Mouse (Mus musculus) splenic B cell, adult 2 months (primary cell): Measurements from ENCODE around the gene Pbld2.
A peak's percentile ranks its signal among the peaks of the same experiment; 100 is the strongest.
"Not testable (repeated sequence)": the region's sequence is repeated elsewhere in the genome, so short reads cannot be mapped to it uniquely, and the experiment has no call there.

Experiments
- DNase-seq: peaks from one replicate; pipeline ENCODE4 v3.0.0-alpha.2; 2011; ENCODE audit warnings: low read depth, low spot score
- H3K27me3 ChIP-seq: 2 replicates; pipeline ENCODE4 v1.6.1; 2012; ENCODE audit warnings: mild to moderate bottlenecking, low read length, moderate library complexity, mixed read lengths; ENCODE audit not compliant: control insufficient read depth, poor library complexity, insufficient read depth, severe bottlenecking
- H3K36me3 ChIP-seq: 2 replicates; pipeline ENCODE4 v1.6.1; 2012; ENCODE audit warnings: mild to moderate bottlenecking, low read length, moderate library complexity, mixed read lengths; ENCODE audit not compliant: control insufficient read depth, poor library complexity, insufficient read depth, severe bottlenecking

Gene Pbld2

DNA sequence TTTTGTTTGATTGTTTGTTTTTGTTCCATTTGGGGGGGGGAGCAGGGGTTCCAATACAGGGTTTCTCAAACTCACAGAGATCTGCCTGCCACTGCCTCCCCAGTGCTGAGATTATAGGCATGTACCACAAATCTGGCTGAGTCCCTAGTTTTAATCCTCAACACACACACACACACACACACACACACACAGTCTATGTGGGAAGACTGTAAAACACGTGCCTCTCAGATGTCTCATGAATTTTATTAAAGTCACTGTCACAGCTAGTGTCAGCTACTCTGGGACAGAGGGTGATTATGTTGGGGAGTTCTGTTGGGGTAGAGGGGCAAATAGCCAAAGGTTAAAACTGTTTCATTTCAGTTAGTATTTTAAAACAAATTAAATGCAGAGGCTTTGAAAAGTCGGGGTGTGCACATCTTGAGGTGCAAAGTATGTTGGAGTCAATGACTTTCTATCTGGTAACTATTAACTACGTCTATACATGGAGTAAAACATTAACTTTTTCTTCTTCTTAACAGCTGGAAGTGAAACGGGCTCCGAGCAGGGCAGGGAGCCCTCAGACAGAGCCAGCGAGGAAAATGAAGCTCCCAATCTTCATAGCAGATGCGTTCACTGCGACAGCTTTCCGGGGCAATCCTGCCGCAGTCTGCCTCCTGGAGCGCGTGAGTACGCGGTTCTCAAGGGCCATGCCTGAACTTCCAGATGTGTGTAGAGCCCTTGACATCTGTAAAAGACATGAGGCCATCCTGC is 14.6 kb downstream of the Pbld2 start:
- no peak for DNase-seq
- Histone ChIP-seq H3K36me3 (no peaks in the 10 kb centered on the region), H3K27me3 (no peaks in the 10 kb centered on the region)

DNA sequence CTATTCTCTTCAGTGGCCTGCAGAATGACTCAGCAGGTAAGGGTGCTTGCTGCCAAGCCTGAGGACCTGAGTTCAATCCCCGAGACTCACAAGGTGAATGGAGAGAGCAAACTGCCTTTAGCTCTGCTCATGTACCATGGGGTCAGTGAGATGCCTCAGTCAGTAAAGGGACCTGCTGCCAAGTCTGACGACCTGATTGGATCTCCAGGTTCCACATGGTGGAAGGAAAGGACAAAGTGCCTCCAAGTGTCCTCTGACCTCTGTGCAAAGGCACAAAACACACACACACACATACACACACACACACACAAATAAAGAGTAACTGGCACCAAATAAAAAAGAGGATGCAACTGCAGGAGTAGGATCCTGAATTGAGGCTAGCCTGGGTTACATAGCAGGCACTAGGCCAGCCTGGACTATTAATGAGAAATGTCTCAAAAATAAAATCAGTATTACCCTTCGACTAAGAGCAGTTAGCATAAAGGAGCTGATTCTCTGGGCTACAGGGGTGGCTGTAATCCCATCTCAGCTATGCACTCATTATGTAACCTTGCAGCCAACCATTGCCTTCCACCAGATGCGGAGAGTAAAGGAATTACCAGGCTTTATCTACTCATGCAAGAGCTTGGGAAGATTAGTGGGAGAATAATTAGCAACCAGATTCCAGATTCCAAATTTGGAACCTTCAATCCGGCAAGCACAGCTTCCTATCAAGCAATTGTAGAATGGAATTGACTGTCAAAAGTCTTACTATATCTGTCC is 15.9 kb downstream of the Pbld2 start:
- no peak for DNase-seq
- H3K27me3 ChIP-seq, result no peaks in the 10 kb centered on the region
- no peaks in the 10 kb centered on the region for H3K36me3 ChIP-seq

DNA sequence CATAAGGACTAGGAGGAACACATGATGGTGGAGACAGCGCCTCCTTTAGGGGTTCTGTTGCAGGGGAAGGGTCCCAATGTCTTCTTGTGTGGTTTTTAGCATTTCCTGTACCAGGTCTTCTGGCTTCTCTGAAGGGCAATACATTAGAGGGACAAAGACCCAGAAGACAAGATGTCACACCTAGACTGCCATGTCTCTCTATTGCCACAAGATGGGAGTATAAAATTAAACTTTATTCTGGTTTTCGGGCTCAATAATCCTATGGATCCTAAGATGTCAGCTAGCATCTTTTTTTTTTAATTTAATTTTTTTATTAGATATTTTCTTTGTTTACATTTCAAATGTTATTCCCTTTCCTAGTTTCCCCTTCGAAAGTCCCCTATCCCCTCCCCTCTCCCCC is 19.0 kb downstream of the Pbld2 start:
- DNase-seq, result no peak
- Histone ChIP-seq H3K27me3 (no peaks in the 10 kb centered on the region), H3K36me3 (no peaks in the 10 kb centered on the region)

DNA sequence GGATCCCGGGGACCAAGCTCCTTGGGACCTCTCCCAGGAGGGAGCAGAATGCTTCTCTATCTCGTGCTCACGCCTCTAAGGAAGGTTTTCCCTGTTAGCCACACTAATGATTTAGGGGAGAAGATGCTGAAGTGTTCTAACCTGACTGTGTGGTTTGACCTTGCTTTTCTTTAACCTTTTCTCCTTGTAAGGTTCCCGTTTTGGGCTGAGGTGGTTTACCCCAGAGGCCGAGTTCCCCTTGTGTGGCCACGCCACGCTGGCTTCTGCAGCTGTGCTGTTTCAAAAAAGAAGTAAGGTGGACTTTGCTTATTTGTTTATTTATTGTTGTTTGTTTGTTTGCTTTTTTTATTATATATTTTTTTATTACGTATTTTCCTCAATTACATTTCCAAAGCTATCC is 23.6 kb downstream of the Pbld2 start:
- Histone ChIP-seq H3K27me3 (no peaks in the 10 kb centered on the region), H3K36me3 (no peaks in the 10 kb centered on the region)
- DNase-seq, result peak; percentile 46

DNA sequence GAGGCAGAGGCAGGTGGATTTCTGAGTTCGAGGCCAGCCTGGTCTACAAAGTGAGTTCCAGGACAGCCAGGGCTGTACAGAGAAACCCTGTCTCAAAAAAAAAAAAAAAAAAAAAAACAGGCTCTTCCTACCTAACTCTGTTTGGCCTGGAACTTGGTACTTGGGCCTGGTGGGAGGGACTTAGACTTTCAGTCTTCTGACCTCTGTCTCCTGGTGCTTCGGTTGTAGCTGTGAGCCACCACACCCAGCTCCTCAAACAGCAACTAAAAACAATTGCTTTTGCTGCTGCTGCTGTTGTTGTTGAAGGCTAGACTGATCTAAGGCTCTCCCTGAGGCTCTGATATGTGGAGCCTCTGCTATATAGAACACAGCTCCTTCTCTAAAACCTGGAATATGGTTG is 25.0 kb downstream of the Pbld2 start:
- no peak for DNase-seq
- Histone ChIP-seq H3K27me3 (no peaks in the 10 kb centered on the region), H3K36me3 (no peaks in the 10 kb centered on the region)

DNA sequence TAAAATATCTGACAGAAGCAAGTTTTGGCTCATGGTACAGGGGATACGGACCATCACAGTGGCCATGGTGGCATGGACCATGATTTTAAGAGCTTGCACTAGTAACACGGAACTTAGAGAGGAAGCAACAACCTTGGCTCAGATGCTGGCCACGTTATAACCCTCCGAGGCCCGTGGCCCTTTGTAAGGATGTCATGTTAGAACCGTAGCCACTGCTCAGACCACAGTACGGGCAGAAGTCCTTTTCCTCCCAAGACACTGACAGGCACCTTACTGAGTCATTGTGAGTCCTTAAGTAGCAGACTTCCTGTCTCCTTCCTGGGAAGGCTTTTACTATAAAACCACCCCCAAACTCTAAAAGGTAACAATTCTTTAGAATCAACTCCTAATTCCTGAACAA is 27.2 kb downstream of the Pbld2 start:
- Histone ChIP-seq H3K36me3 (no peaks in the 10 kb centered on the region), H3K27me3 (no peaks in the 10 kb centered on the region)
- DNase-seq, result no peak

DNA sequence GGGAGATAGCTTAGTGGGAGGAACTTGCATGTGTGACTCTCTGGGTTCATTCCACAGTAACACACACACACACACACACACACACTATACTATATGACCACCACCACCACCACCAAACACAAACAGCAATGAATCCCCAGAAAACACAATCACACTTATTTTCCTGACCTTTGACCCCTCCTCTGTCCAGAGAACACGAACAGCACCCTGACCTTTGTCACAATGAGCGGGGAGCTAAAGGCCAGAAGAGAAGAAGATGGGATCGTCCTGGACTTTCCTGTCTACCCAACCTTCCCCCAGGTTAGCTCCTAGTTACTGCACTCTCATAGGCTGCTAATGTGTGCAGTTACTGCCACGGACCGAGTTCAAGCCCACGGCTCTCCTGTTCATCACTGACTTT is 27.9 kb downstream of the Pbld2 start:
- Histone ChIP-seq H3K27me3 (no peaks in the 10 kb centered on the region), H3K36me3 (no peaks in the 10 kb centered on the region)
- no peak for DNase-seq

DNA sequence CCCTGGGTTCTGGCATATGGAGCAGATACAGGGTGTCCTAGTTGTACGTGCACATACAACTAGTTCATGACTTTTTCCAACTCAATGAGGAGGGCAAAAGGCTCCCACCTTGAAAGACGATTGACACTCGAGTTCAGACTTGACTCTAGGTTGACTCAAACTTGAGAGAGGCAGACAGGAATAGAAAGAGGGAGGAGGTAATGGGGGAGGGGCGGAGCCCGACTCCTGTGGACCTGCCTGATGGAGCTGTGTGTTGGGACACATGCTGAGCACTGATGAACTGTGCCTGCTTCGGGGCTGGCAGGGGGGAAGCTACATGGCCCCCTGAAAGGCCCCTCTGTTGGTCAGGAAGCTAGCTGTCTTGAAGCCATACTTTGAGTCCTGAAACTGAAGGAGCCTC is 28.9 kb downstream of the Pbld2 start:
- Histone ChIP-seq H3K27me3 (no peaks in the 10 kb centered on the region), H3K36me3 (no peaks in the 10 kb centered on the region)
- no peak for DNase-seq

DNA sequence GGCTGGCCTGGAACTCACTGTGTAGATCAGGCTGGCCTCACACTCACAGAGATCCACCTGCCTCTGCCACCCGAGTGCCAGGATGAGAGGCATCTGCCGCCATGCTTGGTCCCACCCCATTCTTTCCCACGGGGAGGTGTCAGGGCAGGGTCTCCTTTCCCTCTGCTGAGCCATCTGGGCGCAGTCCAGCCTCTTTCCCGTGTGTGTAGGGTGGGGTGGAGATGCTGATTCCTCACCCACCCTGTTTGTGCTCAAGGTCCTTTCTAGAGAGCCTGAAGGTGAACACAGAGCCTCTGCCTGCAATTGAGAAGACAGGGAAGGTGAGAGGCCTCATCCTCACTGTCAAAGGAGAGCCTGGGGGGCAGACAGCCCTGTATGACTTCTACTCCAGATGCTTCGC is 30.0 kb downstream of the Pbld2 start:
- not testable (repeated sequence) for H3K27me3 ChIP-seq, H3K36me3 ChIP-seq, DNase-seq

DNA sequence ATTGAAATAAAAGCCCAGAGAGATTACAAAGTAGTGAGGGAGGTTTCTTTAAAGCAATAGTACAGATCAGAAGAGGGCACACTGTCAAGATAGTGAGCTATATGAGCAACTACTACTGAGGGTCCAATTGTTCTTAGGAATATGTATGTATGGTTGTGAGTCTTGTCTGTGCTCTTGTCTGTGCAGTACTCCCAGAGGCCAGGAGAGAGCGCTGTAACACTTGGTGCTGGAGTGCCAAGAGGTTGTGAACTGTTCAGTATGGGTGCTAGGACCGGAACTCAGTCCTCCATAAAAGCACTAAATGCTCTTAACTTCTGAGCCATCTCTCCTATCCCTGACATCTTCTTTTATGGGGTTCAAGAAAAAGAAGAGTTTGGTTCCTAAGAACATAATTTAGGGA is 30.5 kb downstream of the Pbld2 start:
- Histone ChIP-seq H3K36me3 (no peaks in the 10 kb centered on the region), H3K27me3 (no peaks in the 10 kb centered on the region)
- peak; percentile 30 for DNase-seq

DNA sequence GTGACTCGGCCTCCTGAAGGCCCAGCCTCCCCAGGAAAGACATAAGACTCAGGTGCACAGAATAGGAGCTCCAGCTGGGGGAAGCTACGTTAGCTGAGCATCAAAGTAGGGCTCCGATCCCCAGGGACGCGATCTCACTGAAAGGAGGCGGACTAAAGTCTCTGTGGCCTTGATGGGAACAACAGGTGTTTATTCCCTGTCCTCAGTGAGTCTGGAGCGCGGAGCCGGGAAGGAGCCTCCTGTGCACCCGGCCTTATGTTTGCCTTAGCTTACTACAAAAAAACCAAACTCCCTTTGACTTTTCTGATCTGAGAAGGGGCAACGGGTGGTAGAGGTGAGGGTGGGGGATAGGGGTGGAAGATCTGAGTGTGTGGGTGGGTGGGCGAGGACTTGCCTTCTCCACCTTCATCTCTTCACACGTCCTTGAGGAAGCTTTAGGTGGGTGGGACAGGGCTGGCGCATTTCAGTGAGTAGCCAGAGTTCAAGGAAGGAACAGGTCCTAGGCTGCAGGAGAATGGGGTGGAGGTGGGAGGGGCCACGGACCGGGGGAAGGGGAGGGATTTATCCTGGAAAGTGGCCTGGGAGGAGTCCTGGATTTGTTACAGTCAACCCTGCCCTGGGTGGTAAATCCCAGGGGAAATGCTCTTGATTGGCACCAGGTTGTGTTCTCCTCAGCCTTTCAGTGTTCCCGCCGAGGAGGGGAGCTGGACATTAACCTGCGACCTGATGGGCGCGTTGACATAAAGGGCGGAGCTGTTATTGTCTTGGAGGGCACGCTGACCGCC is 33.0 kb downstream of the Pbld2 start:
- DNase-seq, result no peak
- no peaks in the 10 kb centered on the region for H3K36me3 ChIP-seq
- H3K27me3 ChIP-seq, result no peaks in the 10 kb centered on the region

DNA sequence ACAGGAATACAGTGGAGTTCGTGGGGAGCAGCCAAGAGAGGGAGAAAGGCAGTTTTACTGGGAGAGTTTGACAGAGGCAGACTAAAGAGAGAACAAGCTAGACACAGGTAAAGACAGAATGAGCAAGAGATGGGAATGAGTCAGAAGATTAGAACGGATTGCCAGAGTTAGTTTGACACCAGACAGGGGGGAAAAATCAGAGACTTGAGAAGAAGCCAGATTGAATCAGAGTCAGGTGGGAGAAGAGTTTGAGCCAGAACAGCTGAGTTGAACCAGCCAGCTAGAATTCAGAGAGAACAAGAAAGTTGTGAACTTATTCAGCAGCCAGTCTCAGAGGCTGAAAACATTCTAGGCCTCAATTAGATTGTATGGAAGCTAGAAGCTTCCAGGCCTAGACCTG is 35.7 kb downstream of the Pbld2 start, which contains the start of gene Pbld1:
Gene Pbld1, plus strand, starts transcription at position 301 of the 400 bp plus-strand sequence.
- Histone ChIP-seq H3K27me3 (no peaks in the 10 kb centered on the region), H3K36me3 (no peaks in the 10 kb centered on the region)
- no peak for DNase-seq

DNA sequence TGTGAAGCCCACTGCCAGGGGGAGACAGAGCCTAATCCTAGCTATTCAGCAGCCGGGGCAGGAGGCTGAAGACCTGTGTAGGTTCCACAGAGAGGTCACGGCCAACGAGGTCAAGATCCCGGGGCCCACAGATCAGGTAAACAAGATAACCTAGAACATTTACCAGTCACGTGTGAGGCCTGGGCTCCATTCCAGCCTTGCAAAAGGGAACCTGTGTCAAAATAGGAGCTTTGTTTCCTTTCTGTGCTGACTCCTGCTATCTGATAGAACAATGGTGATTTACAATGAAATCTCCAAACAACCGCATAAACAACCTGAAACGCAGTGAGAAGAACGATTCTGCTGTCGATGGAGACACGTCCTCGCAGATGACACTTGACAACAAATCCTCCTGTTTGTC is 36.3 kb downstream of the Pbld2 start:
- no peaks in the 10 kb centered on the region for H3K27me3 ChIP-seq
- no peaks in the 10 kb centered on the region for H3K36me3 ChIP-seq

DNA sequence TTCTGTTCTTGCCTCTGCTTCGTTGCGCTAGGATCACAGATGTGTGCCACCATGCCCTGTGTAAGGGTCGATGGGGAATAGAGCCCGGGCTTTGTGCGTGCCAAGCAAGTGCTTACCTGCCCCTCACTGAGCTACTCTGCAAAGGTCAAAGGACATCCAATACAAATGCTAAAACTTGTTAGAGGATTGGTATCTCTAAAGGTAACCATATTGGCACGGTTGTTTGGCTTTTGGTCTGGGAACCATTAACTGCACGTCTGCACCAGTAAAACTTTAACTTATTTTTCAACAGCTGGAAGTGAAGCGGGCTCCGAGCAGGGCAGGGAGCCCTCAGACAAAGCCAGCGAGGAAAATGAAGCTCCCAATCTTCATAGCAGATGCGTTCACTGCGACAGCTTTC is 37.2 kb downstream of the Pbld2 start:
- Histone ChIP-seq H3K27me3 (no peaks in the 10 kb centered on the region), H3K36me3 (no peaks in the 10 kb centered on the region)
- DNase-seq, result no peak

More for the DNA sequence above, 36.3 kb downstream of the Pbld2 start:
- DNase-seq, result no peak

DNA sequence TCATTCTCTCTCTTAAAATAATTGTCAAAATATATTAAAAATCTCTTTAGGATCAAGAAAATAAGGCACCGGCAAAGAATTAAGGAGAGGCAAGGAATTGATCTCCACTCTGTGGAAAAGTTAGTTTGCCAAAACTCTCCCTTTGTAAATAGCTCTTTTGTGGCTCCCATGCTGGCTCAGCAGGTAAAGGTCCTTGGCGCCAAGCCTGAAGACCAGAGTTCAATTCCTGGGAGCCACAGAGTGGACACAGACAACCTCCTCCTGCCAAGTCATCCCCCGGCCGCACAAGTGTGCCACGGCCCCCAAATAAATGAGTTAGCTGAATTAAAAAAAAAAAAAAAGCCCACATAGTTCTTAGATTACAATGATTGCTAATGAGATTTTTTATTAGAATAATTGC is 38.6 kb downstream of the Pbld2 start:
- Histone ChIP-seq H3K36me3 (no peaks in the 10 kb centered on the region), H3K27me3 (no peaks in the 10 kb centered on the region)
- DNase-seq, result no peak
